Mouse (Mus musculus): Measurements from ENCODE around the gene Tgfa. TPM values are rescaled to one million over a fixed set of nuclear protein-coding genes. Genes with fewer than 3 reads are reported as not detected.

The Tgfa gene
- polyA plus RNA-seq, 1 experiment: 18.6 TPM

DNA sequence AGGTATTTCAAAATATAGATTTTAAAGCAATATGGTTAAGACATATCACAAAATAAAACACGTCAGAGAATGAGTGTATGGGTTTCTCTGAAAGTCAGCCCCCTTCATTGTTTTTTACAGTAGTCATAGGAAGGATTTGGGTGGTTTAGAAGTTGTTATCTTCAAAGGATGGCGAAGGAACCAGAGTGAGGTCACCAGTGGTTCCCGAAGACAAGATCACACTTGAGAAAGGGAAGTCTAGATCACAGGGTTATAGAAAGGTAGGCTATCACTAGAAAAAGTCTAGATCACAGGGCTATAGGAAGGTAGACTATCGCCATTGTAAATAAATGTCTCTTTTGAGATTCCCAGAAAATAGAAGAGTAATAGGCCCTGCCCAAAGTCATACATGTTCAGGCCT is 23.7 kb downstream of the Tgfa start:
- TF ChIP-seq POLR2A (IDR thresholded peaks at IDR 0.05; ENCODE audit: extremely low read depth, insufficient read depth, low read length) (no peak), CTCF (IDR thresholded peaks at IDR 0.05; ENCODE audit: extremely low read depth, insufficient read depth, low read length) (no peak)
- Histone ChIP-seq H3K4me1 (ENCODE audit: control insufficient read depth, insufficient read depth, low read length) (no peaks in the 10 kb centered on the region), H3K4me3 (ENCODE audit: insufficient read depth, low read length) (no peak overlapping the region)

DNA sequence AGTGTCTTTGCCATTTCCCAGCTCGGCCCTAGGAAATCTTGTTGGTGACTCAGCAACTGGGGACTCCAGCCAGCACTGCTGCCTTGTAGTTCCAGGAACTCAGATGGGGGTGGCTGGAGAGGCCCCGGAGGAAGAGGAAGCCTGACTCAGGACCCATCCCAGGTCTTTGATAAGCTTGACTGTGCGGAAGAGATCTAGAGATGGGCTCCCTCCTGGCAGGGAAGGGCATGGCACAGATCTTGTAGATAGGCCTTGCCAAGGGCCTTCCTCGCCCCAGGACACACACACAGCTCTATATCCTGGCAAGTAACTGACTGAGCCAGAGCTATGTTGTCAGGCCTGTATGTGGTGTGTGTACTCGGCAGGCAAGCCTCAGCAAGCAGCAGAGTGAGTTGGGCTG is 24.5 kb downstream of the Tgfa start:
- no peak overlapping the region for H3K27ac ChIP-seq (ENCODE audit: insufficient read depth, low read length)
- no peak overlapping the region for H3K4me3 ChIP-seq (ENCODE audit: insufficient read depth, low read length)
- TF ChIP-seq CTCF (IDR thresholded peaks at IDR 0.05; ENCODE audit: extremely low read depth, insufficient read depth, low read length): no peak
- TF ChIP-seq POLR2A (IDR thresholded peaks at IDR 0.05; ENCODE audit: extremely low read depth, insufficient read depth, low read length): no peak
- no peaks in the 10 kb centered on the region for H3K4me1 ChIP-seq (ENCODE audit: control insufficient read depth, insufficient read depth, low read length)

More for the DNA sequence above, 23.7 kb downstream of the Tgfa start:
- H3K27ac ChIP-seq (ENCODE audit: insufficient read depth, low read length): no peak overlapping the region

- TF ChIP-seq CTCF (IDR thresholded peaks at IDR 0.05; ENCODE audit: extremely low read depth, insufficient read depth, low read length) (no peak), POLR2A (IDR thresholded peaks at IDR 0.05; ENCODE audit: extremely low read depth, insufficient read depth, low read length) (no peak)
- Histone ChIP-seq H3K4me3 (ENCODE audit: insufficient read depth, low read length) (no peak overlapping the region), H3K4me1 (ENCODE audit: control insufficient read depth, insufficient read depth, low read length) (no peaks in the 10 kb centered on the region), H3K27ac (ENCODE audit: insufficient read depth, low read length) (no peak overlapping the region)
These were observed 25.1 kb downstream of the Tgfa start for GRCm38 (mm10) chr6:86220171-86220570.

GRCm38 (mm10) chr6:86222381-86222780 is 27.4 kb downstream of the Tgfa start:
- Histone ChIP-seq H3K4me1 (ENCODE audit: control insufficient read depth, insufficient read depth, low read length) (no peaks in the 10 kb centered on the region), H3K4me3 (ENCODE audit: insufficient read depth, low read length) (no peak overlapping the region), H3K27ac (ENCODE audit: insufficient read depth, low read length) (no peak overlapping the region)
- TF ChIP-seq CTCF (IDR thresholded peaks at IDR 0.05; ENCODE audit: extremely low read depth, insufficient read depth, low read length) (no peak), POLR2A (IDR thresholded peaks at IDR 0.05; ENCODE audit: extremely low read depth, insufficient read depth, low read length) (no peak)

- TF ChIP-seq POLR2A (IDR thresholded peaks at IDR 0.05; ENCODE audit: extremely low read depth, insufficient read depth, low read length) (no peak), CTCF (IDR thresholded peaks at IDR 0.05; ENCODE audit: extremely low read depth, insufficient read depth, low read length) (no peak)
- Histone ChIP-seq H3K4me1 (ENCODE audit: control insufficient read depth, insufficient read depth, low read length) (no peaks in the 10 kb centered on the region), H3K4me3 (ENCODE audit: insufficient read depth, low read length) (no peak overlapping the region), H3K27ac (ENCODE audit: insufficient read depth, low read length) (no peak overlapping the region)
These were observed 30.6 kb downstream of the Tgfa start for GRCm38 (mm10) chr6:86225604-86226003.

- TF ChIP-seq POLR2A (IDR thresholded peaks at IDR 0.05; ENCODE audit: extremely low read depth, insufficient read depth, low read length) (no peak), CTCF (IDR thresholded peaks at IDR 0.05; ENCODE audit: extremely low read depth, insufficient read depth, low read length) (no peak)
- Histone ChIP-seq H3K27ac (ENCODE audit: insufficient read depth, low read length) (no peak overlapping the region), H3K4me1 (ENCODE audit: control insufficient read depth, insufficient read depth, low read length) (no peaks in the 10 kb centered on the region), H3K4me3 (ENCODE audit: insufficient read depth, low read length) (no peak overlapping the region)
These were observed 37.3 kb downstream of the Tgfa start for GRCm38 (mm10) chr6:86232367-86232766.

DNA sequence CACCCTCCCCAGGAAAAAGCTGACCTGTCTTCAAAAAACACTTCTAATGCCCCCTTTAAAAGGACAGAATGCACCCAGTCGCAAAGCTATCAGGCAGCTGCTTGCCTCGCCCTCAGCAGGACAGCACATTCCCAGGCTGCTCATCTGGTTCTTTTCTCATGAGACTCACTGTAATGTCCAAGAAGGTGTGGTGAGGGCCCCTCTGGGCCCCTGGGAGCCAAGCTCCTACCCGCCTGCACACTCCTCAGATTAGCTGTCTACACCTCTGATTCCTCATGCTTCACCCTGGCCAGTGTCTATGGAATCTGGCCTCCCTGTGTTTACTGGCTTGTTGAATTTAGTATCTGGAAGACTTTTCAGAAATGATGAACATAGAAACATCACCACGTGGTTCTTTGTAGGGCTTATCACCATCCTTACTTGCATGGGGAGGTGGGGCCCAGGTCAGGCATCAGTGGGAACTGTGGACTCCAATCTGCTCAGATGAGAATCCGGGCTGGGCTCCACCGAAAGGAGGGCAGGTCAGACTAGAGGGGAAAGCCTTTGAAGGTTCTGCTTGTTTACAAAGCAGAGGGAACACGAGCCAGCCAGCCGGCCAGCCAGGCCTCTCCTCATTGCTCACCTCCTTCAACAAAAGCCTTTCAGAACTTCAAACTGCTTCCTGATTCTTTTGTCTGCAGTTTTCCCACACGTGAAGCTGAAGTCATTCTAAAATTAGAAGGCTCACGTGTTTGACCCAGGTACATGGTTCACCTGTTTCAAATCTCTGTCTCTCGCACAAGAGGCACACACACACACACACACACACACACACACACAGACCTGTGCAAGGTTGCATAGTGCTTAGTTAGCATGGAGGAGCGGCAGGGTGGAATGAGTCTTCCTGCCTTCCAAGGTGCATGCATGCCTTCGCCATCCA is 38.7 kb downstream of the Tgfa start:
- H3K4me3 ChIP-seq (ENCODE audit: insufficient read depth, low read length): no peak overlapping the region
- no peak overlapping the region for H3K27ac ChIP-seq (ENCODE audit: insufficient read depth, low read length)
- TF ChIP-seq CTCF (IDR thresholded peaks at IDR 0.05; ENCODE audit: extremely low read depth, insufficient read depth, low read length): no peak
- H3K4me1 ChIP-seq (ENCODE audit: control insufficient read depth, insufficient read depth, low read length): no peaks in the 10 kb centered on the region

DNA sequence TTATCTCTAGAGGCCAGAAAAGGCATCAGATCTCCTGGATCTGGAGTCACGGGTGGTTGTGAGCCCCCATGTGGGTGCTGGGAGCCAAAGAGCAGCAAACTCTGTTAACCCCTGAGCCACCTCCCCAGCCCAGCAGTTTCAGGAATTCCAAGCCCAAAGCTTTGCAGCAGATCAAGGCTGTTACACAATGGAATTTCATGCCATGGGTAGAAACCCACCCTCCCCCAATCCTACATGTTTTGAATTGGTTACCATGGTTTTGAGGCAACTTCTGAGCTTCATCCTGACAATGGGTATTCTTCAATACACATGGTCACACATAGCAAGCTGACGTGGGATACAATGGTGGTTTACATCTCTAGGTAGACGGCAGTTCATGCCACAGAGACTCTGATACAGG is 49.8 kb downstream of the Tgfa start:
- H3K27ac ChIP-seq (ENCODE audit: insufficient read depth, low read length): no peak overlapping the region
- no peak overlapping the region for H3K4me3 ChIP-seq (ENCODE audit: insufficient read depth, low read length)
- no peak for TF ChIP-seq POLR2A (IDR thresholded peaks at IDR 0.05; ENCODE audit: extremely low read depth, insufficient read depth, low read length)
- no peak for TF ChIP-seq CTCF (IDR thresholded peaks at IDR 0.05; ENCODE audit: extremely low read depth, insufficient read depth, low read length)
- no peaks in the 10 kb centered on the region; the same call in 1 of the 2 replicates for H3K4me1 ChIP-seq (ENCODE audit: control insufficient read depth, insufficient read depth, low read length)

- TF ChIP-seq POLR2A (IDR thresholded peaks at IDR 0.05; ENCODE audit: extremely low read depth, insufficient read depth, low read length): no peak
- TF ChIP-seq CTCF (IDR thresholded peaks at IDR 0.05; ENCODE audit: extremely low read depth, insufficient read depth, low read length): no peak
- Histone ChIP-seq H3K4me3 (ENCODE audit: insufficient read depth, low read length) (no peak overlapping the region), H3K27ac (ENCODE audit: insufficient read depth, low read length) (no peak overlapping the region), H3K4me1 (ENCODE audit: control insufficient read depth, insufficient read depth, low read length) (no peaks in the 10 kb centered on the region; the same call in none of the 2 replicates)
These were observed 50.9 kb downstream of the Tgfa start for GRCm38 (mm10) chr6:86245965-86246364.

- Histone ChIP-seq H3K27ac (ENCODE audit: insufficient read depth, low read length) (no peak overlapping the region), H3K4me3 (ENCODE audit: insufficient read depth, low read length) (no peak overlapping the region), H3K4me1 (ENCODE audit: control insufficient read depth, insufficient read depth, low read length) (peaks cover 2% of the 10 kb centered on the region)
- no peak for TF ChIP-seq CTCF (IDR thresholded peaks at IDR 0.05; ENCODE audit: extremely low read depth, insufficient read depth, low read length)
These were observed 53.5 kb downstream of the Tgfa start for GRCm38 (mm10) chr6:86248562-86248961.
